Mouse (Mus musculus) hindbrain, embryonic 16.5 days (tissue): ENCODE measurements around the gene Efr3b. TPM values are rescaled to one million over a fixed set of nuclear protein-coding genes. Genes with fewer than 3 reads are reported as not detected.
"Not testable (repeated sequence)": the region's sequence is repeated elsewhere in the genome, so short reads cannot be mapped to it uniquely, and the experiment has no call there.

Experiments used
- ATAC-seq: fragments of 200-750 bp; cut with Nextera tagmentation; 2 replicates; pipeline ENCODE4 v1.8.0; 2017; ENCODE audit warnings: moderate TSS enrichment, moderate library complexity
- H3K27ac ChIP-seq: fragments of 300-500 bp; sonication (generic); 2 replicates; pipeline ENCODE4 v1.5.1; 2014; ENCODE audit warnings: low read depth, mild to moderate bottlenecking, control low read depth, low read length, moderate library complexity
- H3K27me3 ChIP-seq: fragments of 300-500 bp; sonication (generic); replicated peaks from 2 replicates; pipeline ENCODE4 v1.6.1; 2014; ENCODE audit warnings: low read length; ENCODE audit not compliant: control insufficient read depth, insufficient read depth
- H3K36me3 ChIP-seq: fragments of 300-500 bp; sonication (generic); 2 replicates; pipeline ENCODE4 v1.6.1; 2014; ENCODE audit warnings: mild to moderate bottlenecking, low read length, moderate library complexity, mixed read lengths; ENCODE audit not compliant: control insufficient read depth, insufficient read depth
- H3K4me1 ChIP-seq: fragments of 300-500 bp; sonication (generic); 2 replicates; pipeline ENCODE4 v1.6.1; 2014; ENCODE audit warnings: low read depth, low read length; ENCODE audit not compliant: control insufficient read depth, insufficient read depth
- H3K4me2 ChIP-seq: fragments of 300-500 bp; sonication (generic); 2 replicates; pipeline ENCODE4 v1.6.1; 2014; ENCODE audit warnings: mild to moderate bottlenecking, low read length, control low read depth, moderate library complexity
- H3K4me3 ChIP-seq: fragments of 300-500 bp; sonication (generic); 2 replicates; pipeline ENCODE4 v1.5.1; 2014; ENCODE audit warnings: mild to moderate bottlenecking, low read length, control low read depth, moderate library complexity
- H3K9ac ChIP-seq: fragments of 300-500 bp; sonication (generic); 2 replicates; pipeline ENCODE4 v1.6.1; 2014; ENCODE audit warnings: low read depth, mild to moderate bottlenecking, control low read depth, low read length, moderate library complexity
- H3K9me3 ChIP-seq: fragments of 300-500 bp; sonication (generic); 2 replicates; pipeline ENCODE4 v1.6.1; 2014; ENCODE audit warnings: mild to moderate bottlenecking, low read length, moderate library complexity; ENCODE audit not compliant: control insufficient read depth
- WGBS: fragments of 180-500 bp; shearing (Covaris S2); extraction: QIAGEN DNeasy Blood & Tissue Kit; methylation state at CpG from one replicate; pipeline ENCODE4 v1.1.7; 2014; 5-methylcytosine and 5-hydroxymethylcytosine counted together
- polyA plus RNA-seq: library from polyadenylated mRNA; unstranded; fragments of >200 nt; fragmentation: Nextera tagmentation; extraction: Ambion mirVana; gene quantifications from 2 replicates; pipeline ENCODE4 v1.2.1, GENCODE M21; 2015

The Efr3b gene
- polyA plus RNA-seq, 1 experiment from 2014 or later, result 34.2 TPM

DNA sequence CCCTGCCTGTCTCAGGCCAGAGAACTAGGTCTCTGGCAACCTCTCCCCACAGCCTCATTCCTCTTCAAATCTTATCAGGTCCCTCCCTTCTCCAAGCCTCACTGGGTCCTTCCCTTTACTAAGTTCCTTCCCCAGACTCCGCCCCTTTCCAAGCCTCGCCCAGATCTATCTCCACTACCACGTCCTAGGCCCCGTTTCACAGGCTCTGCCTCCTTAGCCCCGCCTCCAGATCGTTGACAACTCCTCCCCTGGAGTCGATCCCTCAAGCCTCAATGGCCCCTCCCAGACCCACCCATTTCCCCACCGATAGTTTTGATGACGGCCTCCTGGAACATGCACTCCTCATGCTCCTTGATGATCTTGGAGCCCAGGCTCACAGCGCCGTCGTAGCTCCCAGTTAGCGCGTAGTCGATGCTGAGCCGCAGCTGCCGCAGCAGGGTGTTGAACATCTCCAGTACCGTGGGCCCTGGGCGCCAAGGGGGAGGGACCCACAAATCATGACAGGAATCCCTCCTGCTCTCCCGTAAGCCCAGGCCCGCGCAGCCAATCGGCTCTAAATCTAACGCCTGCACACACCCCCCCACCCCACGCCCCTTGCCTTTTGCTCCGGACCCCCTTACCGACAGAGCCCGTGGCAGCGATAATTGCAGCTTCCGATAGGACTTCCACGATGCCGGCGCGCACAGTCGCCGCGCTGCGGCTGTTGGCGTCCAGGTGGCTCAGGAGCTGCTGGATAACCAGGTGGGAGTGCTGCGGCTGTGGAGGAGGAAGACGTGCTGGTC lies 57.2 kb downstream of the Efr3b start:
- WGBS, result under 1% methylated on average over 40 of the region's 41 CpGs
- peak; percentile 91 for ATAC-seq
- peak overlapping the region; percentile 65 for H3K9ac ChIP-seq

DNA sequence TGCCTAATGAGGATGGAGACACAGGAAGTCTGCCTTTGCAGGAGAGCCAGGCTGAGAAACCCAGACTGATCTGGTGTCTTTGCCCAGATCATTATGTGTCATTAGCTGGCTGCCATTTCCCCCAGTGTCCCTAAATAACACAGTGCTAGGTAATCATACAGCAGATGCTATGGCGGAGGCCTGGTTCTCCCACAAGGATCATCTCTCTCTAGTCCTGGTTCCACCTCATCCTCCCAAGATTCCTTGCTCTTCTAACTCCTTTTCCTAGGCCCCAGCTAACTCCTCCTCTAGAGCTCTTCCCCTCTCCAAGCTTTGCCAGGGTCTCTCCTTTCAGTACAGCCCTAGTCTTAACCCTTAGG lies 57.7 kb downstream of the Efr3b start:
- peak overlapping the region; percentile 73 for H3K4me2 ChIP-seq
- H3K9ac ChIP-seq, result no peak overlapping the region; the same call in 1 of the 2 replicates
- 58% methylated on average over 1 of the region's 1 CpGs for WGBS
- H3K9me3 ChIP-seq, result no peaks in the 10 kb centered on the region
- peak overlapping the region; percentile 43 for H3K4me3 ChIP-seq
- H3K36me3 ChIP-seq, result peaks cover 26% of the 10 kb centered on the region
- ATAC-seq, result no peak; the same call in 1 of the 2 replicates
- peaks cover 13% of the 10 kb centered on the region for H3K4me1 ChIP-seq
- peak overlapping the region; percentile 48 for H3K27ac ChIP-seq
- H3K27me3 ChIP-seq, result no peaks in the 10 kb centered on the region

More for the DNA sequence above, 57.2 kb downstream of the Efr3b start:
- Histone ChIP-seq H3K27me3 (no peaks in the 10 kb centered on the region), H3K4me2 (peak overlapping the region; percentile 73), H3K27ac (peak overlapping the region; percentile 71), H3K9me3 (no peaks in the 10 kb centered on the region), H3K4me3 (peak overlapping the region; percentile 43), H3K36me3 (peaks cover 24% of the 10 kb centered on the region), H3K4me1 (peaks cover 13% of the 10 kb centered on the region)

DNA sequence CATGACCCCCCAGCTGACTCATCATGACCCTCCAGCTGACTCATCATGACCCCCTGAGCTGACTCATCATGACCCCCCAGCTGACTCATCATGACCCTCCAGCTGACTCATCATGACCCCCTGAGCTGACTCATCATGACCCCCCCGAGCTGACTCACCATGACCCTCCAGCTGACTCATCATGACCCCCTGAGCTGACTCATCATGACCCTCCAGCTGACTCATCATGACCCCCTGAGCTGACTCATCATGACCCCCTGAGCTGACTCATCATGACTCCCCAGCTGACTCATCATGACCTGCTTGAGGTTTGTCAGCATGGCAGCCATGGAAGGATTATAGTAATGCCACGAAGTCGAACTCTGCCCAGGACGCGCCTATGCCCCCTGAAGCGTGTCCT lies 65.5 kb downstream of the Efr3b start:
- not testable (repeated sequence) for H3K4me2 ChIP-seq, H3K4me3 ChIP-seq, H3K27me3 ChIP-seq, H3K9ac ChIP-seq, ATAC-seq, H3K9me3 ChIP-seq, H3K4me1 ChIP-seq, H3K27ac ChIP-seq
- H3K36me3 ChIP-seq, result peaks cover 63% of the 10 kb centered on the region
- WGBS, result 96% methylated on average over 6 of the region's 6 CpGs

DNA sequence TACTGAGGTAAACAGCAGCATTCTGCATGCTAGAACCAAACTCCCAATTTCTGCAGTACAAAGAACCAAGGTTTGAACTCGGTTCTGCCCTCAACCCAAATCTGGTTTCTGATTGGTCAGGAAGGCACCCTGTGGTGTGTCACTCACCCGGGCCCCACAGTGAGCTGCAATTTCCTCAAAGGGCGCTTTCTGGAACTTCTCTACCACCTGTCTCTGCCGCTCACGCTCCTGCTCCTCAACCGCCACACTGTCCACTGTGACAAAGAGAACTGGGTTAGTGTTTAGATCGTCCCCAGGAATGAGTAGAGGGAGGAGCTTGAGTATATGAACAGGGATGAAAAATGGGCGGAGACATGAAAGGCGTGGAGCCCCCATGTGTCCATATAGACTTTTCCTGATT lies 70.3 kb downstream of the Efr3b start:
- Histone ChIP-seq H3K4me1 (no peaks in the 10 kb centered on the region), H3K9ac (no peak overlapping the region), H3K27ac (no peak overlapping the region), H3K36me3 (peaks cover 41% of the 10 kb centered on the region), H3K9me3 (no peaks in the 10 kb centered on the region), H3K4me3 (no peak overlapping the region), H3K4me2 (no peak overlapping the region), H3K27me3 (no peaks in the 10 kb centered on the region)
- ATAC-seq, result no peak
- WGBS, result 68% methylated on average over 9 of the region's 9 CpGs

DNA sequence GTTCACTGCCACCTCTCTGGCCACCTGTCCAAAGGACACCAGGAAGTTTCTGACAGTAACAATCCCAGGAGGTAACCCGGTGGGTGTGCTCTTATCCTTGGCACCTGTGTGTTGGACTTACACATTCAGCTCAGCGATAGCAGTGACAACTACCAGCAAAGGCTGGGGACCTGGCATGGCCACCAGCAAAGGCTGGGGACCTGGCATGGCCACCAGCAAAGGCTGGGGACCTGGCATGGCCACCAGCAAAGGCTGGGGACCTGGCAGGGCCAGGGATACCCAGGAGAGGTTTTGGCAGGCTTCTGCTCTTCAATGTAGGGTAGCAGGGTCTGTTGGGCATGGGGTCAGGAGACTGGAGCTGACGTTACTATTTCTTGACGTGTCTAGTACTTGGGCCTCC lies 71.5 kb downstream of the Efr3b start:
- no peak overlapping the region for H3K4me3 ChIP-seq
- H3K4me1 ChIP-seq, result no peaks in the 10 kb centered on the region
- H3K27ac ChIP-seq, result no peak overlapping the region
- no peaks in the 10 kb centered on the region for H3K27me3 ChIP-seq
- H3K4me2 ChIP-seq, result no peak overlapping the region
- ATAC-seq, result no peak
- H3K36me3 ChIP-seq, result peaks cover 38% of the 10 kb centered on the region
- 95% methylated on average over 4 of the region's 4 CpGs for WGBS
- no peaks in the 10 kb centered on the region for H3K9me3 ChIP-seq
- H3K9ac ChIP-seq, result no peak overlapping the region

DNA sequence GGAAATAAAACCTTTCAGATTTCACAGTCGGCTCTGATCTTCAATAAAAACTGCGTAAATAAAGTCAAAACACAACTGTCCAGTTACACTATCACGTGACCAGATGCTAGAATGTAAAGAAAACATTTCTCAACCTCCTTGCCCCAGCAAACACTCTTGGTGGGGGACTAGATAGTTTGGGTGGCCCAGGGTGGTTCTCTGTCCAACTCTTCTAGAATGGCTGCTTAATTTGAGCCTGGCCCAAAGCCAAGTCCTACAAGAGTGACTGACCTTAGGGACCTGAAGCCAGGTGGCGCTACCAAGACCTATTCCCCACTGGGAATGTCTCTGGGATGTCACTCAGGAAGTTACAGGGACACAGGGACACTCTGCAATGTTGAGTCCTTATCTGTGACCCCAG lies 78.2 kb downstream of the Efr3b start:
- Histone ChIP-seq H3K36me3 (peaks cover 6% of the 10 kb centered on the region; the same call in 1 of the 2 replicates), H3K4me2 (peak overlapping the region; percentile 88), H3K4me1 (peaks cover 11% of the 10 kb centered on the region), H3K27ac (peak overlapping the region; percentile 86), H3K27me3 (no peaks in the 10 kb centered on the region), H3K4me3 (peak overlapping the region; percentile 56), H3K9ac (peak overlapping the region; percentile 72), H3K9me3 (no peaks in the 10 kb centered on the region)
- 42% methylated on average over 4 of the region's 4 CpGs for WGBS
- ATAC-seq, result no peak

DNA sequence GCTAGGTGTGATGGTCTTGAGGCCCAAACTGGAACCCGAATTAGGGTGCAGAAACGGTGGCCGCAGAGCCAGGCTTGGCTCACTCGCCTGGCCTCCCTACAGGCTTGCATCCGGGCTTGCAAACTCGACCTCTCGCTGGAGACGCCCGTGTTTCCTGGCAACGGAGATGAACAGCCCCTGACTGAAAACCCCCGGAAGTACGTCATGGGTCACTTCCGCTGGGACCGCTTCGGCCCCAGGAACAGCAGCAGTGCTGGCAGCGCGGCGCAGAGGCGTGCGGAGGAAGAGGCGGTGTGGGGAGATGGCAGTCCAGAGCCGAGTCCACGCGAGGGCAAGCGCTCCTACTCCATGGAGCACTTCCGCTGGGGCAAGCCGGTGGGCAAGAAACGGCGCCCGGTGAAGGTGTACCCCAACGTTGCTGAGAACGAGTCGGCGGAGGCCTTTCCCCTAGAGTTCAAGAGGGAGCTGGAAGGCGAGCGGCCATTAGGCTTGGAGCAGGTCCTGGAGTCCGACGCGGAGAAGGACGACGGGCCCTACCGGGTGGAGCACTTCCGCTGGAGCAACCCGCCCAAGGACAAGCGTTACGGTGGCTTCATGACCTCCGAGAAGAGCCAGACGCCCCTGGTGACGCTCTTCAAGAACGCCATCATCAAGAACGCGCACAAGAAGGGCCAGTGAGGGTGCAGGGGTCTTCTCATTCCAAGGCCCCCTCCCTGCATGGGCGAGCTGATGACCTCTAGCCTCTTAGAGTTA lies 78.7 kb downstream of the Efr3b start:
- Histone ChIP-seq H3K36me3 (peaks cover 3% of the 10 kb centered on the region; the same call in 1 of the 2 replicates), H3K9ac (peak overlapping the region; percentile 72), H3K9me3 (no peaks in the 10 kb centered on the region), H3K27me3 (no peaks in the 10 kb centered on the region), H3K4me2 (peak overlapping the region; percentile 88), H3K4me3 (peak overlapping the region; percentile 56), H3K4me1 (peaks cover 11% of the 10 kb centered on the region), H3K27ac (peak overlapping the region; percentile 86)
- 2% methylated on average over 53 of the region's 53 CpGs for WGBS
- peak; percentile 97 for ATAC-seq

DNA sequence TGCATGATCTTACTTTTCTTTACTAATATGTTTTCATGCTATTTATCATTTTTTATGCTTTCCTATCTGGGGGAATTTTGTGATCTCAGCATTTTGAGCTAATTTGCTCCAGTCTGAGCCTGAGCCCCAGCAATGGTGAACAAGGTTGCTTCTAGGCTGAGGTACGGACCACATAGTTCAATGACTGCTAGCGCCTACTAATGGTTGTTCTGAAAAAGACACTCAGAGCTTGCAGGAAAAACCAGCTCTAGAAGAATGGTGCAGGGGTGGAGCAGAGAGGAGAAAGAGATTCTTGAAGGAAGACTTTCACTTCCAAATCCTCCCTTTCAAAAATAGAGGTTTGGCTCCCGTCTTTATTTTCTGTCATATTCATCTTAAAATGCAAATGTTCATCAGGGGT lies 82.4 kb downstream of the Efr3b start:
- Histone ChIP-seq H3K4me1 (peaks cover 11% of the 10 kb centered on the region), H3K27me3 (peaks cover 6% of the 10 kb centered on the region; the same call in 1 of the 2 replicates), H3K4me3 (no peak overlapping the region), H3K27ac (no peak overlapping the region), H3K36me3 (no peaks in the 10 kb centered on the region), H3K9me3 (no peaks in the 10 kb centered on the region), H3K9ac (no peak overlapping the region), H3K4me2 (no peak overlapping the region)
- 20% methylated on average over 3 of the region's 3 CpGs for WGBS
- ATAC-seq, result no peak

DNA sequence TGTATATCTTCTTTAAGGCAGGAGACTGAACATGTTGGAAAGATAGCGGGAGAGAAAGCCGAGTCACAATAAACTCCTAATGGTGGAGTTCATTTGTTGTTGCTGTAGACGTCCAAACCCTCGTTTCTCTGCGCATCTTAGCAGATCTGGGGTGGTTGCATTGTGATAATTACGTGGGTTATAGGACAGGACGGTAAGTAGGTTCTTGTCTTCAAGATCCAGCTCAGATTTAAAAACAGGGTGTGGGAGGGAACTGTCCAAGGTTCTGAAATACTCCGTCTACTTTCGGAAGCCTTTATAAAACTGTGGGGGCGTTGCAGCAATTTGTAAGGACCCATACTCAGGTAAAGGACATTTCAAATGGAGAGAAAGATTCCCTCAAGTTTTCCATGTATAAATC lies 83.3 kb downstream of the Efr3b start:
- H3K4me1 ChIP-seq, result peaks cover 7% of the 10 kb centered on the region
- H3K27ac ChIP-seq, result no peak overlapping the region
- peaks cover 6% of the 10 kb centered on the region; the same call in 1 of the 2 replicates for H3K27me3 ChIP-seq
- H3K36me3 ChIP-seq, result no peaks in the 10 kb centered on the region
- ATAC-seq, result no peak
- no peaks in the 10 kb centered on the region for H3K9me3 ChIP-seq
- no peak overlapping the region for H3K4me2 ChIP-seq
- WGBS, result 30% methylated on average over 10 of the region's 10 CpGs
- no peak overlapping the region for H3K4me3 ChIP-seq
- no peak overlapping the region for H3K9ac ChIP-seq
